Mouse (Mus musculus): ENCODE results near the gene Dnlz. TPM values are rescaled to one million over a fixed set of nuclear protein-coding genes. Genes with fewer than 3 reads are reported as not detected.
A peak's percentile ranks its signal among the peaks of the same experiment; 100 is the strongest.

Dnlz gene
- total RNA-seq, 2 experiments from 2014 or later = 17.0 to 17.6 TPM

DNA sequence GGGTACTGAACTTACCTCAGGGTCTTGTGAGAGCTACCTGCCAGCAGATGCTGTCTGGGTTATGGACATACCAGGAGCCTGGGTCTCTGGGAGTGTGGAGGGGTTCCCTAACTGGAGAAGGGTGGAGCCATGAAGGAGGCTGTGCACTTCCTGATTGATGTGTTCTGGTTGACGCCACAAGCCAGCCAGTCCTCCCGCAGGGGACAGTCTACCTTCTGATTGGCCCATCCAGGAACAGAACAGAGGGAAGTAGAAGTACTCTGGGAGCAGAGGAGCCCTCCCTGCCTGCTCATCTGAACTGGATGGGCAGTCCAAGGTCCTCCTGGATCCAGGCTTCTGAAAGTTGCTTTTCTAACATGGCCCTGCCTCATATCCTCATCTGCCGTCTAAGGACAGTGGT lies 8.9 kb upstream of the Dnlz start, which contains the start of gene Card9:
Gene Card9 (minus strand): TSS at position 147 of the 400 bp plus-strand sequence.
- intact Hi-C loops (cut with DNase I; ENCODE audit: low total_unique reads) = no loop called here
- no peak for DNase-seq

DNA sequence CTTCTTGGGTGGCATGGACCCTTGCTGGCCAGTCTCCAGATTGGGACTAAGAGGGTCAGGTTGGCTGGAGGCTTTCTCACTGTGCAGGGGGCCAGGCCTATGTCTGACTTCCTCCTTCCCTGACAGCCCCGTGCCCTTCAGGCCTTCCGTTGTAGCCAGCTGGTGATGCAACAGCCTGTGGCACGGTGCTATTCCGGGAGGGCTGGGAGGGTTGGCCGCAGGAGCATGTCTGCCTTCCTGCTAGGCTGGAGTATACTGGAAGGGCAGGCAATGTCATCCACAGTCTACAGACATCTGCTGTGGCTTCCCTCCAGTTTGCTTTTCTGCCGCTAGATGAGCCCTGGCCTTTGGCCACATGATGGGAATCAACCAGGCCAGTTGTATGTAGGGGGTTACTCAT lies 8.1 kb upstream of the Dnlz start:
- intact Hi-C loops (cut with DNase I; ENCODE audit: low total_unique reads) = no loop called here
- DNase-seq = peak; percentile 60

GRCm38 (mm10) chr2:26358667-26359320 lies 6.9 kb upstream of the Dnlz start:
- DNase-seq = no peak
- intact Hi-C loops (cut with DNase I; ENCODE audit: low total_unique reads) = no loop called here

DNA sequence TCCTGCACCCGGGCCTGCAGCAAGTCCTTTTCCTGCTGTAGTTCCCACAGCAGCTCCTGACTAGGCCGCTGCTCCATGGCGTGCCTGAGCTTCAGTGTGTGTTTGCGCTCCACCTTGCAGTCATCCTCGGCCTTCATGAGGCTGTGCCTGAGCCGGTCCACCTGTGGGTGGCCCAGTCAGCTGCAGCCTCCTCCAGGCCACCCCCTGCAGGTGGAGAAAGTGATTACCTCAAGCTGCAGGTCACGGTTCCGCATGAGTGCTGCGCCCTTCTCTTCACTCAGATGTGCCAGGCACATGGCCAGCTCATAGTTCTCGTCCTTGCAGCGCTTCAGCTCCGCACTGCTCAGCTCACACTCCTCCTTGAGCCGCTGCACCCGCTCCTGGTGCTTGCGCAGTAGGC lies 5.6 kb upstream of the Dnlz start:
- intact Hi-C loops (cut with DNase I; ENCODE audit: low total_unique reads) = no loop called here
- DNase-seq = no peak

GRCm38 (mm10) chr2:26356678-26357077 lies 4.8 kb upstream of the Dnlz start:
- intact Hi-C loops (cut with DNase I; ENCODE audit: low total_unique reads) = no loop called here
- no peak for DNase-seq

DNA sequence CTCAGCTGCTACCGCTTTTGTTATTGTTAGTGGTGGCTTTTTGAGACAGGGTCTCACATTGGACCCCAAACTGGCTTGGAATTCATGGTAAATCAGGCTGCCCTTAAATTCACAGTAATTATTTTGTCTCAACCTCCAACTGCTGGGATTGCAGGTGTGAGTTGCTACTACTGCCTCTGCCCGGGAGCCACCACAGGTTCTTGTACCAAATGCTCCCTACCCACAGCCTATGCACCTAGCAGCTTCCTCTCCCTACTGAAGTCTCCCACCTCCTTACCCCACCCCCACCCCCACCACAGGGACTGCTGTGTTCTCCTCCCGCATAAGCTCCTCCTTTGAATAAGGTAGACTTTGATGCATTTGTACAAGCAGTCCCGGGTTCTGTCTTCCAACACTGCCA lies 4.3 kb upstream of the Dnlz start:
- intact Hi-C loops (cut with DNase I; ENCODE audit: low total_unique reads) = no loop called here
- DNase-seq = no peak

GRCm38 (mm10) chr2:26354401-26354800 lies 2.5 kb upstream of the Dnlz start:
- intact Hi-C loops (cut with DNase I; ENCODE audit: low total_unique reads) = no loop called here
- DNase-seq = no peak

DNA sequence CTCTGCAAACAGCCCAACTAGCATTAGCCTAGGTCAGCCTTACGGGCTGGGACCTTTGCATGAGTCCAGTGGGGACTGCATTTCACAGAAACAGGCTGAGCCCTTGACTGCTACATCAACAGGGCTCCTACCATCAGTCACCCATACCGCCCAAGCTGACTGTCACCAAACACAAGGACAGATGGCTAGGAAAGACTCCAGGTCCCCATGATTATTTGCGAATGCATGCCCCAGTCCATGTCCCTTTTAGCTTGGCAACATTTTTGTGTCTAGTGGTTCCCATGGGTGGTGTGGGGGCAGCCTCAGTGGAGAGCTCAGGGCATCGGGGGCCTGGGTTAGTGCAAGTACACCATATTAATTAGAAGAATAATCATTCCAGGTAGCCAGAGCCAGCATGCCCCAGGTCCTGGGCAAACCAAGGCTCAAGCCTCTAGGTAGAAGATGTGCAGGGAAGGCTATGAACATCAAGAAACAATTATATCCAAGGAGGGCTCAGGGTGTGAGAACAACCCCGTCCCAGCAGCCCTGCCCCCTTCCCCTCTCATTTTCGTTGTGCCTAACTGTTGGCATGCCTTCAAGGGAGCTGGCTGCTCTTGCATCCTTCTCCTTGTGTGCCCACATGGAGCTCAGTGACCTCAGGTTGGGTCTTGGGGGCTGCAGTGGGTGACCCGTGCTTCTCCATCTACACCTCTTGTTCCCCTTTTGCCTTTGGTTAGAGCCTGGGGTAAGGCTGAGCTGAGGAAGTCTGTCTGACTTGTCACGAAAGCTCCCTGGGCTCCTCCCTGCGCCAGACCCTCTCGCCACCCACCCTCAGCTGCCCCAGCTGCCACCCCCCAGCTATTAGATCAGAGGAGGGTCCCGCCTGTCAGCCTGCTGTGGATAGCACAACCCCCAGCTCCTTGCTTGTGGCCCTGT lies 1.4 kb upstream of the Dnlz start:
- intact Hi-C loops (cut with DNase I; ENCODE audit: low total_unique reads) = no loop called here
- DNase-seq = no peak

- intact Hi-C loops (cut with DNase I; ENCODE audit: low total_unique reads) = no loop called here
Measured at GRCm38 (mm10) chr2:26352291-26352910, 491 bp upstream of the Dnlz start.

DNA sequence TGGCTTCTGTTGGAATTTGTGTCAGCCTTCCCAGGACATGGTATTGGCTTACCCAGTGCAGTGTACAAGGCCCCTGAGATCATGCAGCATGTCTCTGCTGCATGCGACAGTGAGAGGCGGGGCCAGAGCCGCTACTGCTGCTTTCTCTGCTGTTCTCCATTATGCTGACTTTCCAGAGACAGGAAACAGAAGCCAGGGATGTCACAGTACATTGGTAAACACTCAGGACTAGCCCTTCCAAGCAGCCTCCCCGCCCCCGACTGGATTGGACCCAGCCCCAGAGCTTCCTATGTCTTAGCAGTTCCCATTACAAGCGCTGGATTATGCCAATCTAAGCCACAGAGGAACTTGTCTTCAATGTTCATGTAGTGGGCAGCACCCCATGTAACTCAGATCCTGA lies 3.7 kb downstream of the Dnlz start:
- intact Hi-C loops (cut with DNase I; ENCODE audit: low total_unique reads) = no loop called here
- DNase-seq = no peak

More at GRCm38 (mm10) chr2:26352291-26352910, 491 bp upstream of the Dnlz start:
- no peak for DNase-seq

- intact Hi-C loops (cut with DNase I; ENCODE audit: low total_unique reads) = no loop called here
Measured at GRCm38 (mm10) chr2:26342609-26343490, 9.1 kb downstream of the Dnlz start.

GRCm38 (mm10) chr2:26342044-26342443 lies 9.9 kb downstream of the Dnlz start:
- intact Hi-C loops (cut with DNase I; ENCODE audit: low total_unique reads) = no loop called here
- DNase-seq = peak; percentile 74

More at GRCm38 (mm10) chr2:26342609-26343490, 9.1 kb downstream of the Dnlz start:
- no peak for DNase-seq

GRCm38 (mm10) chr2:26341510-26341981 lies 10.4 kb downstream of the Dnlz start:
- intact Hi-C loops (cut with DNase I; ENCODE audit: low total_unique reads) = no loop called here
- no peak for DNase-seq

DNA sequence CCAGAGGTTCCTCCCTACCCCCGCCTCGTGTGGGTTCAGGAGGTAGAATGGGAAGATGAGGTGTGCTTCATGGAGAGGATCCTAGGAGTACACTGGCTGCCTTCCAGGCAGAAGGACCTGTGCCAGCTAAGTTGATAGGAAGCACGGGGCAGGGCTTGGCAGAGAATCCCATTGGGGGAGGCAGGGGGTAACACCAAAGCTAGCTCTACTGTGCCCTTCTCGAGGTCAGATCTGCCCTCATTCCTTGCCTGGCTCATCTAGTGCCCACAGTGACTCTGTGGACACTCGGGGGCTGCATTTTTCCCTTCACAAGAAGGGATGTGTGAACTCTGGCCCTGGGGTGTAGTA lies 12.7 kb downstream of the Dnlz start:
- no peak for DNase-seq
- intact Hi-C loops (cut with DNase I; ENCODE audit: low total_unique reads) = no loop called here

- DNase-seq = no peak
- intact Hi-C loops (cut with DNase I; ENCODE audit: low total_unique reads) = no loop called here
Measured at GRCm38 (mm10) chr2:26338302-26339203, 13.4 kb downstream of the Dnlz start.

DNA sequence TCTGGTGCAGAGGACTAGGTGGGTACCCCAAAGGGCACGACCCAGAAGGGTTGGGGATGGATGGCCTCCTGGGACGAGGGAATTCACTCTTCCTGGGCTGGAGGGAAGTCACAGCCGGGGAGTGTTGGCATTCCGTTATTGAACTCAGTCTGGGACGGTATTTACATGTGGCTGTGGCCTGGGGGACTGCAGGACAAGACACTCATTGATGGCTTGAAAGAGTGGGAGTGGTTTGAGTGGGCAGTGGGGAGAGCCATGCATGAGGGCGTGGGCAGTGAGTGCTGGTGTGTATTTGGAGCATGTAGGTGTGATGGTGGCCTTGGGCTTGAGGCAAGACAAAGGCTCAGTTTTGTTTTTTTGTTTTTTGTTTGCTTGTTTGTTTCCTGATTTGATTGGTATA lies 21.2 kb downstream of the Dnlz start:
- no peak for DNase-seq
- intact Hi-C loops (cut with DNase I; ENCODE audit: low total_unique reads) = no loop called here

DNA sequence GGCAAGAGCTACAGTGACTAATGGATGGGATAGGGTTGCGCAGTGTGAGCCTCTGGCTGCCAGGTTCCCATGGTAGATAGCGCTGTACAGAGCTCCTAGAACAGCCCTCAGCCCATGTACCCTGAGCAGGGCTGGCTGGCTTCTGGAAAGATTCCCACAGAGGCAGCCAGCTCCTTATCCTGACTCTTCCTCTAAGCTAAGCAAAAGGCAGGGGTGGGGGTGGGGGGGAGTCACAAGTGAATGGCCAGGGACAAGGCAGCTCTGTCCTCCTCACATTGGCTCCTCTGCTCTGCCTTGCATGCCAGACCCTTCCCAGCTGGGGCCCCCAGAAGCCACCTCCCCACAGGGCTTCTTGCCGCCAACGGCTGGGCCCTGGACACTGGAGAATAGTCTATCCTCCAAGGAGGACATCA lies 21.8 kb downstream of the Dnlz start:
- DNase-seq = no peak
- intact Hi-C loops (cut with DNase I; ENCODE audit: low total_unique reads) = no loop called here

- intact Hi-C loops (cut with DNase I; ENCODE audit: low total_unique reads) = loop anchor here (5.0 kb wide), 1 partner anchor 238 kb away; no protein-coding TSS in a partner anchor
- DNase-seq = peak; percentile 55
Measured at GRCm38 (mm10) chr2:26329402-26329801, 22.5 kb downstream of the Dnlz start.
